Mouse (Mus musculus): ENCODE measurements around the gene Ccr9.

Gene Ccr9

GRCm38 (mm10) chr9:123688227-123688626 is 10.0 kb downstream of the Ccr9 start:
- TF ChIP-seq GATA4 (IDR thresholded peaks at IDR 0.05; ENCODE audit: insufficient replicate concordance, low read length), result no peak

- TF ChIP-seq GATA4 (IDR thresholded peaks at IDR 0.05; ENCODE audit: insufficient replicate concordance, low read length), result no peak
Observed at GRCm38 (mm10) chr9:123695634-123696302, 17.5 kb downstream of the Ccr9 start.

GRCm38 (mm10) chr9:123701822-123702221 is 23.6 kb downstream of the Ccr9 start:
- TF ChIP-seq GATA4 (IDR thresholded peaks at IDR 0.05; ENCODE audit: insufficient replicate concordance, low read length), result no peak

- TF ChIP-seq GATA4 (IDR thresholded peaks at IDR 0.05; ENCODE audit: insufficient replicate concordance, low read length), result no peak
Observed at GRCm38 (mm10) chr9:123709226-123709625, 31.0 kb downstream of the Ccr9 start.

- no peak for TF ChIP-seq GATA4 (IDR thresholded peaks at IDR 0.05; ENCODE audit: insufficient replicate concordance, low read length)
Observed at GRCm38 (mm10) chr9:123713111-123713510, 34.9 kb downstream of the Ccr9 start.

DNA sequence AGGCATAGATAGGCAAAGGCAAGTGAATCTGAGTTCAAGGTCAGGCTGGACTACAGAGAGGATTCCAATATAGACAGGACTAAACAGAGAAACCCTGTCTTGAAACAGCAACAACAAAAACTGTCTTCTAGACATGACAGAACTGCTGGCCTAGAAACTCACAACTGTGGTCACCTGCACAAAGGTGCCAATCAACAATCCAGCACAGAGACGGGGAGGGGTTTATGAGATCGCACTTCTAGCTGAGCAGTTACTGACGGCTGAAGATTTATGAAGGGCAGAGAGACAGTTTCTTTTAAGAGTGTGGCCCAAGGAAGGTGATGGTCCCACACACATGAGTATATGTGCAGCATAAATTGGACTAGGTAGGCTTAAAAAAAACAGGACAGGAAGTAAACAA is 38.1 kb downstream of the Ccr9 start:
- TF ChIP-seq GATA4 (IDR thresholded peaks at IDR 0.05; ENCODE audit: insufficient replicate concordance, low read length), result no peak

- TF ChIP-seq GATA4 (IDR thresholded peaks at IDR 0.05; ENCODE audit: insufficient replicate concordance, low read length), result no peak
Observed at GRCm38 (mm10) chr9:123717186-123718008, 39.2 kb downstream of the Ccr9 start, which contains the start of gene Lztfl1. Gene Lztfl1, minus strand, starts transcription at chr9:123717697.

DNA sequence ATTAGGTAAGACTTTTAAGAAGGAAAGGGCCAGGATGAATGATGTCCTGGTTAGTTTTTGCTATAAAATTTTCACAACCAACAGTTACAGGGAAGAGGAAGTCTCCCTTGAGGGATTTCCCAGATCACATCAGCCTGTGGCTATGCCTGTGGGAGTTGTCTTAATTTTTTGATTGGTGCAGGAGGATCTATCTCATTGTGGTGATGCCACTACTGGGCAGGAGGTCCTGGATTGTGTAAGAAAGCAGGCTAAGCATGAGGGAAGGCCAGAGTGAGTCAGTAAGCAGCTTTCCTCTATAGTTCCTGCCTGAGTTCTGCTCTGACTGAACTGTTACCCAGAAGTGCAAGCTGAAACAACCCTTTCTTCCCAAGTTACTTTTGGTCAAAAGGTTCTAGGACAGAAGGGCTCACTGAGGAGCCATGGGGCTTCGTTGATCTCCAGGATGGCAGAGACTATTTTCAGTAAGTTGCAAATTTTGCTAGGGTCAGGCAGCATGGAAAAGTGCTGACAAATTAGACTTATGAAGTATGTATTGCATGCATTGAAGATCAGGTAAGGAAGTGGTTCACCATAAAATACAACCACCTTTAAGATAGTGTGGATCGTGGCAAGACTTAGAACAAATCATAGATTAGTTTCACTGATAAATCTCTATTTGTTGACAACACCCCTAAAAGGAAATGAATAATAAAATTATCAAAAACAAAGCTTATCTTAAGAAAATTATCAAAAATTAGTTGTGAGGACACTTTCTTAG is 44.7 kb downstream of the Ccr9 start:
- TF ChIP-seq GATA4 (IDR thresholded peaks at IDR 0.05; ENCODE audit: insufficient replicate concordance, low read length), result no peak

DNA sequence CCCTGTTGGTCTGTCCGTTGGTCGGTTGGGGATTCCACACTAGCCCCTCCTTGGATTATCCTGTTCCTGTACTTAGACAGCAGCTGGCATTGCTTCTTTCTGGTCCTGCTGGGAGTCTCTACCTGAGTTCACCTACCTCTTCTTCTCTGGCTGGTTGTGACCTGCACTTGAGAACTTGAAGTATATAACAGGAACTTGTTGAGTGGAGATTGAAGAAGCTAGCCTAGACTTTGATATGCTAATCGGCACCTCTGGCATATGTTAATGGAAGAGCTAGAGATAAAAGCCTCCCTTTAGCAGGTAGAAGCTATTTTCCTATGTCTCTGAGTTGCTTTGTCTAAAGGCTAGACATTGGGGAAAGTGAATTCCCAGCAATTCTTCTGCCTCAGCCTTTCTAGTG is 53.0 kb downstream of the Ccr9 start:
- no peak for TF ChIP-seq GATA4 (IDR thresholded peaks at IDR 0.05; ENCODE audit: insufficient replicate concordance, low read length)

GRCm38 (mm10) chr9:123734133-123734532 is 55.9 kb downstream of the Ccr9 start:
- TF ChIP-seq GATA4 (IDR thresholded peaks at IDR 0.05; ENCODE audit: insufficient replicate concordance, low read length), result no peak

DNA sequence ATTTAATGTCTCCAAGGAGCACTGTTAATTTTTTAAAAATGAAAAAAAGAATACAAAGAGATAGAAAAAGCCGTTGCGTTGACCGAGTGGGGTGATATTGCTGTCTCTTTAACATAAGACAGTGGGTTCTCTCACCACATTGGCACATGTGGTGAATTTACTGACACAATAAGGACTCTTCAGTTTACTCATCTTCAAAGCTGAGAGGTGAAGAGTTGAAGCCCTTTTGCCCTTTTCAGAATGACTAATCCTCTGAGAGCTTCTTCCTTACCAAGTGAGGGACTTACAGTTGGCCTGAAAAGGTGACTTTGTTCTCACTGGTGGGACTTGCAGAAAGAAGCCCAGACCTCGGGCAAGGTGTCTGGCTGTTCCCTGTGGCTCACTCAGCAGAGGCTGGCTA is 62.6 kb downstream of the Ccr9 start:
- no peak for TF ChIP-seq GATA4 (IDR thresholded peaks at IDR 0.05; ENCODE audit: insufficient replicate concordance, low read length)

DNA sequence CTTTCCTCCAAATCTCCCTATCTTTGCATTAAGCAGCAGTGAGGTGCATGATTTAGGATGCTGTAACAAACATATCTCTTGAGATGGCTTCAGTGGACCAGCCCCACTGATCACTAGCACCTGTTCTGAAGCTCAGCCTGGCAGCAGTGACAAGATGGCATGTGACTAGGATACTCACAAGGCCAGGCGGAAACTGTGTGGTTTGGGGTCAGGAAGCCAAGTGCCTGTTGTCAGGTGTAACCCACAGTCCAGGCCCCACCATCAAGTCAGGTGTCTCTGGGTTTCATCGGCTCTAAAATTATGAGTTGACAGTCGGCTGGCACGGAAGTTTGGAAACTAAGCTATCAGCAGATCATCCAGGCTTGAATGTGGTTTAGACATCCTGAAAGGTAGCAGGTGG is 76.1 kb downstream of the Ccr9 start:
- TF ChIP-seq GATA4 (IDR thresholded peaks at IDR 0.05; ENCODE audit: insufficient replicate concordance, low read length), result no peak

DNA sequence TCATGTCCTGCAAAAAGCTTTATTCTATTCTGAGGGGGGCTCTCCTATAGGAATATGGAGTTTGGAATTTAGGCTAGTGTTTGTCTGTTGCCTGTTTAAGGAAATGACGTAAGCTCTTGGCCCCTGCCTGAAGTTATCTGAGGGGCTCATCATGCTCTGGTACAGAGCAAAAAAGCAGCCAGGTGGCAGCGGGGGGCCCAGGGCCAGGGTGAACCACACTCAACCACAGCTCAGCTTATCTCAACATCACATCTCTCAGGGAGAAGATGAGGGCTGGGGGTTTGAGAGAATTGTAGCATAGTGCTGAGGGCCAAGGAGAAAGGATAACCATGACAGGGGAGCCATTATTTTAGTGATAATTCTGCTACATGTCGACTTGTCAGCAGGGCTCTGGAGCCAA is 78.5 kb downstream of the Ccr9 start:
- no peak for TF ChIP-seq GATA4 (IDR thresholded peaks at IDR 0.05; ENCODE audit: insufficient replicate concordance, low read length)

DNA sequence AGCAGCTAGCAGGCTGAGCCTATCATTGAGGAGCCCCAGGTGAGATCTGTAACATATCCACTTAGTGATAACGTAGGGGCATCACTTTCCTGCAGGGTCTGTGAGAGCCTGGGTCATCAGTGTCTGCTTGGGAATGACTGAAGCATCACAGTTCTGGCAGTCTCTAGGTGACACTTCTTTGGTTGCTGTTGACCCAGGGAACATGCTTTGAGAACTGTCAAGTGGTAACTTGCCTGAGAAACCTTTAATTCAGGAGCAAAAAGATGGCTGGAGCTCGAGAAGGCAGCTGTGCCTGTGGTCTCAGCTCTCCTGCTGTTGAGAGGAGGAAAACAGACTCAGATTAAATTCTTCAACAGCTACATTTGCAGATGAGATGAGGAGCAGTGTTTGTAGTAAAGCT is 79.1 kb downstream of the Ccr9 start:
- no peak for TF ChIP-seq GATA4 (IDR thresholded peaks at IDR 0.05; ENCODE audit: insufficient replicate concordance, low read length)

- TF ChIP-seq GATA4 (IDR thresholded peaks at IDR 0.05; ENCODE audit: insufficient replicate concordance, low read length), result no peak
Observed at GRCm38 (mm10) chr9:123758156-123758555, 79.9 kb downstream of the Ccr9 start.

- no peak for TF ChIP-seq GATA4 (IDR thresholded peaks at IDR 0.05; ENCODE audit: insufficient replicate concordance, low read length)
Observed at GRCm38 (mm10) chr9:123758645-123759044, 80.4 kb downstream of the Ccr9 start.
